Mouse (Mus musculus) MEL (cell line): ENCODE measurements around the gene Apmap.

Experiments used
- CHD1 ChIP-seq: IDR thresholded peaks from 2 replicates; pipeline ENCODE4 v1.6.1; 2012; ENCODE audit warnings: low read depth, mild to moderate bottlenecking, inconsistent platforms, low read length, improper control_type of control experiment
- CTCF ChIP-seq, 3 experiments: IDR thresholded peaks in 2 of 3; conservative IDR thresholded peaks in 1 of 3; 2 replicates each; pipeline ENCODE4 v1.5.1; 2011 to 2012; ENCODE audit warnings: low read length in 3 of 3, low read depth in 2 of 3, mild to moderate bottlenecking in 2 of 3, improper control_type of control experiment in 1 of 3, inconsistent platforms in 1 of 3, mixed read lengths in 1 of 3, moderate library complexity in 1 of 3; ENCODE audit not compliant: control insufficient read depth in 1 of 3, insufficient read depth in 1 of 3, poor library complexity in 1 of 3, severe bottlenecking in 1 of 3
- EP300 ChIP-seq, 2 experiments: IDR thresholded peaks; 2 replicates each; pipeline ENCODE4 v1.6.1; 2011; ENCODE audit warnings: improper control_type of control experiment in 2 of 2, low read length in 2 of 2, low read depth in 1 of 2, mild to moderate bottlenecking in 1 of 2
- GATA1 ChIP-seq: IDR thresholded peaks from 2 replicates; pipeline ENCODE4 v1.6.1; 2011; ENCODE audit warnings: low read depth, low read length, improper control_type of control experiment
- KAT2A ChIP-seq: conservative IDR thresholded peaks from 2 replicates; pipeline ENCODE4 v1.6.1; 2012; ENCODE audit warnings: low read depth, low read length, improper control_type of control experiment, inconsistent platforms
- MAFK ChIP-seq: IDR thresholded peaks from 2 replicates; pipeline ENCODE4 v1.6.1; 2011; ENCODE audit warnings: low read depth, mild to moderate bottlenecking, low read length, improper control_type of control experiment, borderline replicate concordance
- MAX ChIP-seq: IDR thresholded peaks from 2 replicates; pipeline ENCODE4 v1.6.1; 2011; ENCODE audit warnings: low read length, improper control_type of control experiment
- NELFE ChIP-seq: IDR thresholded peaks from 2 replicates; pipeline ENCODE4 v1.6.1; 2011; ENCODE audit warnings: low read depth, low read length, improper control_type of control experiment
- POLR2A ChIP-seq, 2 experiments: IDR thresholded peaks; 2 replicates each; pipeline ENCODE4 v1.6.1; 2011 to 2012; ENCODE audit warnings: low read length in 2 of 2, mild to moderate bottlenecking in 2 of 2, control low read depth in 1 of 2, improper control_type of control experiment in 1 of 2, low read depth in 1 of 2, moderate library complexity in 1 of 2; ENCODE audit not compliant: control insufficient read depth in 1 of 2, insufficient read depth in 1 of 2, poor library complexity in 1 of 2
- TAL1 ChIP-seq: IDR thresholded peaks from 2 replicates; pipeline ENCODE4 v1.6.1; 2012; ENCODE audit warnings: mild to moderate bottlenecking, inconsistent platforms, low read length, moderate library complexity, mixed read lengths
- TCF12 ChIP-seq: IDR thresholded peaks from 2 replicates; pipeline ENCODE4 v1.6.1; 2014; ENCODE audit warnings: low read depth, mild to moderate bottlenecking, inconsistent platforms, low read length, improper control_type of control experiment, moderate library complexity
- USF1 ChIP-seq: IDR thresholded peaks from 2 replicates; pipeline ENCODE4 v1.6.1; 2014; ENCODE audit warnings: low read depth, mild to moderate bottlenecking, inconsistent platforms, low read length, improper control_type of control experiment, moderate library complexity
- USF2 ChIP-seq, 2 experiments: IDR thresholded peaks; 2 replicates each; pipeline ENCODE4 v1.6.1; 2011 to 2012; ENCODE audit warnings: improper control_type of control experiment in 2 of 2, low read length in 2 of 2, borderline replicate concordance in 1 of 2, inconsistent platforms in 1 of 2, low read depth in 1 of 2, mild to moderate bottlenecking in 1 of 2; ENCODE audit not compliant: insufficient read depth in 1 of 2
- ZMIZ1 ChIP-seq: IDR thresholded peaks from 2 replicates; pipeline ENCODE4 v1.6.1; 2012; ENCODE audit warnings: low read depth, mild to moderate bottlenecking, inconsistent platforms, low read length, improper control_type of control experiment, moderate library complexity

GRCm38 (mm10) chr2:150610097-150610496, 1.7 kb upstream of the Apmap start:
- TF ChIP-seq TAL1 (no peak), CTCF (IDR thresholded peaks at IDR 0.05 in 2 of 3, conservative IDR thresholded peaks at IDR 0.05 in 1 of 3; ENCODE audit: control insufficient read depth in 1 of 3, insufficient read depth in 1 of 3, low read depth in 2 of 3, low read length in 3 of 3, poor library complexity in 1 of 3, severe bottlenecking in 1 of 3) (no peak), POLR2A (IDR thresholded peaks at IDR 0.05; ENCODE audit: control insufficient read depth in 1 of 2, insufficient read depth in 1 of 2, low read depth in 1 of 2, low read length in 2 of 2, poor library complexity in 1 of 2) (no peak), KAT2A (no peak), NELFE (no peak), USF1 (no peak), EP300 (IDR thresholded peaks at IDR 0.05; ENCODE audit: low read depth in 1 of 2, low read length in 2 of 2) (no peak), CHD1 (no peak), MAFK (no peak), ZMIZ1 (no peak), MAX (no peak), TCF12 (no peak), GATA1 (no peak), USF2 (IDR thresholded peaks at IDR 0.05; ENCODE audit: borderline replicate concordance in 1 of 2, insufficient read depth in 1 of 2, low read depth in 1 of 2, low read length in 2 of 2) (no peak)
